Mouse (Mus musculus): ENCODE measurements at regions not wholly inside any gene's neighbourhood (a gene's known extent, or its start where the extent isn't known, plus 50 kb on each side); places are given as distances from the start of the nearest gene placed in this dataset.

- ATAC-seq (ENCODE audit: poor library complexity, severe bottlenecking): no peak
Observed at GRCm38 (mm10) chr19:52600410-52600809, 336.3 kb downstream of the Ins1 start.

DNA sequence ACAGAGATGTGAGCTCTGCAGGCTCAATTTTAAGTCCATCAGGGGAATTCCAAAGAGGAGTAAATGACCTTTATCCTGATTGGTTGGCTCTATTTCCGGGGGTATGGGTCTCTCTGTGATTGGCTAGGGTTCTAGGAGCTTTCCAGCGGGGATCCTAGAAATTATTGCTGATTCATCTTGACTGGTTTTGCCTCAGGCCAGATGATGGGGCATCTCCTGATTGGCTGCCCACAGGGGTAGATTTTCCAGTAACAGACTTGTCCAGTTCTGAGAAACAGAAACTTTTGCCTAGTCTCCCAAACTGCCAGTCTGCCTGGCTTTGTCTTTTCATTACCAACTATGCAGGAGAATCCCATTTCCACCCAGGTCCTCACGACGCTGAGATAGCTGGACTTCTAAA lies 301.3 kb downstream of the Ins1 start:
- ATAC-seq (ENCODE audit: poor library complexity, severe bottlenecking): no peak

DNA sequence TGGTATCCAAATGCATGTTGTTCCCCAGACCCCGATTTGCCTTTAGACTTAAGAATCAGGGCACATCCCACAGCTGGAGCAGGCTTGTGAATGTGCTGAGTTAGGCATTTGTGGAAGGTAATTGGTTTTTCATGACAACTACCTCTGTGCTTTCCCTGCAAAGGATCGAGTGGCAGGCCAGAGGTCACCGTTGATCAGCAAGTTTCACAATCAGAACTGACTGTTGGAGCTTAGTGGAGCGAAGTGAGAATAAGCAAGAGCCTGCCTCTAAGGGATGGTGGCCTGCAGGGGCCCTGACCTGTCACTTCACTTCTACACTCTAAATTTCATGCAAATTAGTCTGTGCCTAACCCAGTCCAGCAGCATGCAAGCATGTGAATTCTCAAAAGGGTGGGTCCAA lies 270.7 kb downstream of the Ins1 start:
- ATAC-seq (ENCODE audit: poor library complexity, severe bottlenecking): no peak

- no peak for ATAC-seq (ENCODE audit: poor library complexity, severe bottlenecking)
Observed at GRCm38 (mm10) chr19:52525509-52525908, 261.4 kb downstream of the Ins1 start.

DNA sequence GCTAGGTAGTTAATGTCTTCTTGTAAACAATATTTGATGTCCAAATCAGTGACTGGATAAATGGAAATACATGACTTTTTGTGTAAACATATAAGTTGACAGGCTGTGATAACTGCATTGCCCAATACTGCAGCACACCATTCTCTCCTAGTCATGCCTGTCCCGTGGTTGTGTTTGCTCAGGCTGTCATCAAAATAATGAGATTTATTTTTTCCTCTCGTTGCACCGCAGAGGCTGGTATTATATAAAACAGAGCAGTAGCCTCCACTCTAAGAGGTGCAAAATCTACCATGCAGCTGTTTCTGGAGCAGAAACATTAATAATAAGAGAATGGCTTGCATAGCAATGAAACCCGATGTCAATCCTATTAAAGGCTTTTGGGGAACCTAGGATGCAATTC lies 239.2 kb downstream of the Ins1 start:
- ATAC-seq (ENCODE audit: poor library complexity, severe bottlenecking): no peak

Data from megakaryocyte, adult 5-6 weeks (primary cell).